14 mouse cellular contexts compared by ENCODE assay signal in genomic region chr17:26487266-26487665, GRCm38 (mm10).
DNase-seq lines count a peak whose midpoint lies in the region; TF ChIP-seq lines count a peak whose summit lies in the region.
"Had no signal": no experiment of that assay in that cellular context is flagged by ENCODE, and none has a peak within 500 bp of the region (broad histone marks: within the 10 kb centered on the region; RNA-seq: fewer than 3 reads in every experiment).

No protein-coding gene starts in this region.

- no peak for TF ChIP-seq EP300 in heart, adult 2 months (IDR thresholded peaks at IDR 0.05; ENCODE audit: insufficient read depth, low read depth, low read length)

- no peaks in the 10 kb centered on the region for H3K27me3 ChIP-seq in heart, adult 2 months (ENCODE audit: control insufficient read depth, insufficient read depth, low read length)
- H3K27me3 ChIP-seq in heart, embryonic 10.5 days (ENCODE audit: insufficient read depth, poor library complexity, severe bottlenecking), result no peaks in the 10 kb centered on the region
- H3K27me3 ChIP-seq: embryonic facial prominence, embryonic 12.5 days; heart, embryonic 13.5 days; limb, embryonic 15.5 days had no signal

- no peaks in the 10 kb centered on the region for H3K79me2 ChIP-seq in heart, adult 2 months (replicated peaks; ENCODE audit: control insufficient read depth, insufficient read depth, low read length)

- intact Hi-C loops in heart, adult 2 months (cut with DNase I), result loop anchor here (5.0 kb wide), 1 partner anchor 620 kb away; the partner anchor contains the start of gene Mcrip2
- intact Hi-C loops in heart, postnatal 10 days (cut with DNase I), result no loop called here

- DNase-seq in heart, adult 2 months, result peak; percentile 45 to 67
- no peak for DNase-seq in heart, embryonic 10.5 days (ENCODE audit: low spot score)
- DNase-seq in lung, adult 18-20 months, result peak; percentile 57 to 65
- no peak for DNase-seq in lung, adult 2 months
- DNase-seq in heart, postnatal 10 days, result peak; percentile 41 to 47
- peak; percentile 76 for DNase-seq in skeletal muscle tissue, adult 2 months (ENCODE audit: low read depth, low spot score)
- DNase-seq in frontal cortex, adult 2 months (ENCODE audit: extremely low spot score in 1 of 2, low spot score in 1 of 2), result no peak
- DNase-seq in frontal cortex, postnatal 25 days (ENCODE audit: low spot score in 2 of 2), result no peak
- DNase-seq: cerebellum, adult 9-11 months; thymus, adult 2 months had no signal

- TF ChIP-seq POLR2A in heart, adult 2 months (IDR thresholded peaks at IDR 0.05; ENCODE audit: insufficient read depth, low read depth, low read length), result no peak
- no peak for TF ChIP-seq POLR2A in lung, adult 2 months (IDR thresholded peaks at IDR 0.05; ENCODE audit: borderline replicate concordance, extremely low read depth, low read depth, low read length)

- 0 out of 2 replicates have a peak overlapping the region, but pooled peaks have one; percentile 10 for H3K9ac ChIP-seq in heart, adult 2 months (ENCODE audit: low read depth, low read length)
- H3K9ac ChIP-seq: embryonic facial prominence, embryonic 12.5 days; heart, embryonic 13.5 days; limb, embryonic 15.5 days had no signal

- H3K27ac ChIP-seq in heart, adult 2 months, result peak overlapping the region; percentile 98
- H3K27ac ChIP-seq in heart, embryonic 10.5 days, result no peak overlapping the region
- H3K27ac ChIP-seq: embryonic facial prominence, embryonic 12.5 days; heart, embryonic 13.5 days; hindbrain, postnatal 0 days; limb, embryonic 15.5 days had no signal

- TF ChIP-seq CTCF in heart, adult 2 months (IDR thresholded peaks at IDR 0.05), result no peak
- no peak for TF ChIP-seq CTCF in lung, adult 2 months (IDR thresholded peaks at IDR 0.05; ENCODE audit: insufficient read depth, low read length)

- 46% methylated on average over 5 of the region's 5 CpGs for WGBS in heart, adult 2 months
- WGBS in heart, embryonic 10.5 days, result 56% methylated on average over 5 of the region's 5 CpGs
- WGBS in lung, adult 2 months, result 50% methylated on average over 5 of the region's 5 CpGs

- H3K36me3 ChIP-seq in heart, adult 2 months (ENCODE audit: control insufficient read depth, insufficient read depth, low read length), result peaks cover 10% of the 10 kb centered on the region
- peaks cover 2% of the 10 kb centered on the region; the same call in 1 of the 2 replicates for H3K36me3 ChIP-seq in heart, embryonic 10.5 days
- H3K36me3 ChIP-seq: embryonic facial prominence, embryonic 12.5 days; heart, embryonic 13.5 days; limb, embryonic 15.5 days had no signal

- H3K4me3 ChIP-seq in heart, adult 2 months, result no peak overlapping the region
- no peak overlapping the region for H3K4me3 ChIP-seq in heart, embryonic 10.5 days
- no peak overlapping the region for H3K4me3 ChIP-seq in lung, adult 2 months (replicated peaks; ENCODE audit: extremely low read depth, low read depth, low read length)
- H3K4me3 ChIP-seq: embryonic facial prominence, embryonic 12.5 days; heart, embryonic 13.5 days; limb, embryonic 15.5 days had no signal

- peaks cover 29% of the 10 kb centered on the region for H3K4me1 ChIP-seq in heart, adult 2 months (ENCODE audit: control insufficient read depth, insufficient read depth, low read length)
- H3K4me1 ChIP-seq in heart, embryonic 10.5 days, result peaks cover 39% of the 10 kb centered on the region
- H3K4me1 ChIP-seq in lung, adult 2 months (ENCODE audit: control insufficient read depth, insufficient read depth, low read length), result peaks cover 9% of the 10 kb centered on the region
- H3K4me1 ChIP-seq: embryonic facial prominence, embryonic 12.5 days had no signal

- H3K9me3 ChIP-seq in heart, embryonic 10.5 days, result no peaks in the 10 kb centered on the region
- H3K9me3 ChIP-seq: embryonic facial prominence, embryonic 12.5 days; limb, embryonic 15.5 days had no signal

Comparison
In these comparisons a context has a peak if more than half of its experiments do, and no peak if none do; other contexts are left out.
1. DNase-seq: peak in heart, adult 2 months (2 of 2), lung, adult 18-20 months (2 of 2), heart, postnatal 10 days (2 of 2) and skeletal muscle tissue, adult 2 months (single experiment); none in heart, embryonic 10.5 days (single experiment), lung, adult 2 months (single experiment), frontal cortex, adult 2 months (0 of 2) and frontal cortex, postnatal 25 days (0 of 2).